Mouse (Mus musculus) hindbrain, embryonic 16.5 days (tissue): ENCODE measurements around the gene Sin3a. TPM values are rescaled to one million over a fixed set of nuclear protein-coding genes. Genes with fewer than 3 reads are reported as not detected.

ENCODE experiments used
- ATAC-seq: fragments of 200-750 bp; cut with Nextera tagmentation; 2 replicates; pipeline ENCODE4 v1.8.0; 2017; ENCODE audit warnings: moderate TSS enrichment, moderate library complexity
- H3K27ac ChIP-seq: fragments of 300-500 bp; sonication (generic); 2 replicates; pipeline ENCODE4 v1.5.1; 2014; ENCODE audit warnings: low read depth, mild to moderate bottlenecking, control low read depth, low read length, moderate library complexity
- H3K27me3 ChIP-seq: fragments of 300-500 bp; sonication (generic); replicated peaks from 2 replicates; pipeline ENCODE4 v1.6.1; 2014; ENCODE audit warnings: low read length; ENCODE audit not compliant: control insufficient read depth, insufficient read depth
- H3K36me3 ChIP-seq: fragments of 300-500 bp; sonication (generic); 2 replicates; pipeline ENCODE4 v1.6.1; 2014; ENCODE audit warnings: mild to moderate bottlenecking, low read length, moderate library complexity, mixed read lengths; ENCODE audit not compliant: control insufficient read depth, insufficient read depth
- H3K4me1 ChIP-seq: fragments of 300-500 bp; sonication (generic); 2 replicates; pipeline ENCODE4 v1.6.1; 2014; ENCODE audit warnings: low read depth, low read length; ENCODE audit not compliant: control insufficient read depth, insufficient read depth
- H3K4me2 ChIP-seq: fragments of 300-500 bp; sonication (generic); 2 replicates; pipeline ENCODE4 v1.6.1; 2014; ENCODE audit warnings: mild to moderate bottlenecking, low read length, control low read depth, moderate library complexity
- H3K4me3 ChIP-seq: fragments of 300-500 bp; sonication (generic); 2 replicates; pipeline ENCODE4 v1.5.1; 2014; ENCODE audit warnings: mild to moderate bottlenecking, low read length, control low read depth, moderate library complexity
- H3K9ac ChIP-seq: fragments of 300-500 bp; sonication (generic); 2 replicates; pipeline ENCODE4 v1.6.1; 2014; ENCODE audit warnings: low read depth, mild to moderate bottlenecking, control low read depth, low read length, moderate library complexity
- H3K9me3 ChIP-seq: fragments of 300-500 bp; sonication (generic); 2 replicates; pipeline ENCODE4 v1.6.1; 2014; ENCODE audit warnings: mild to moderate bottlenecking, low read length, moderate library complexity; ENCODE audit not compliant: control insufficient read depth
- WGBS: fragments of 180-500 bp; shearing (Covaris S2); extraction: QIAGEN DNeasy Blood & Tissue Kit; methylation state at CpG from one replicate; pipeline ENCODE4 v1.1.7; 2014; 5-methylcytosine and 5-hydroxymethylcytosine counted together
- polyA plus RNA-seq: library from polyadenylated mRNA; unstranded; fragments of >200 nt; fragmentation: Nextera tagmentation; extraction: Ambion mirVana; gene quantifications from 2 replicates; pipeline ENCODE4 v1.2.1, GENCODE M21; 2015

The Sin3a gene
- polyA plus RNA-seq, 1 experiment from 2014 or later: 19.6 TPM

- H3K4me1 ChIP-seq: peaks cover 31% of the 10 kb centered on the region
- H3K36me3 ChIP-seq: no peaks in the 10 kb centered on the region
- peak overlapping the region; percentile 51 for H3K9ac ChIP-seq
- peak overlapping the region; percentile 83 for H3K4me2 ChIP-seq
- WGBS: under 1% methylated on average over 15 of the region's 15 CpGs
- no peaks in the 10 kb centered on the region for H3K9me3 ChIP-seq
- peak overlapping the region; percentile 99 for H3K27ac ChIP-seq
- ATAC-seq: no peak
- peak overlapping the region; percentile 99 for H3K4me3 ChIP-seq
- no peaks in the 10 kb centered on the region for H3K27me3 ChIP-seq
Observed at GRCm38 (mm10) chr9:57073790-57074094, 1.9 kb downstream of the Sin3a start.

GRCm38 (mm10) chr9:57074171-57074821, 2.5 kb downstream of the Sin3a start:
- H3K9ac ChIP-seq: peak overlapping the region; percentile 51
- no peaks in the 10 kb centered on the region for H3K9me3 ChIP-seq
- no peaks in the 10 kb centered on the region for H3K36me3 ChIP-seq
- H3K4me3 ChIP-seq: peak overlapping the region; percentile 99
- 6% methylated on average over 21 of the region's 21 CpGs for WGBS
- H3K27ac ChIP-seq: peak overlapping the region; percentile 99
- H3K4me1 ChIP-seq: peaks cover 31% of the 10 kb centered on the region
- peak overlapping the region; percentile 83 for H3K4me2 ChIP-seq
- H3K27me3 ChIP-seq: no peaks in the 10 kb centered on the region
- no peak for ATAC-seq

GRCm38 (mm10) chr9:57074822-57075603, 3.2 kb downstream of the Sin3a start:
- ATAC-seq: no peak
- H3K27ac ChIP-seq: peak overlapping the region; percentile 83
- 6% methylated on average over 17 of the region's 17 CpGs for WGBS
- peak overlapping the region; percentile 83 for H3K4me2 ChIP-seq
- peak overlapping the region; percentile 53 for H3K9ac ChIP-seq
- H3K9me3 ChIP-seq: no peaks in the 10 kb centered on the region
- no peaks in the 10 kb centered on the region for H3K27me3 ChIP-seq
- peak overlapping the region; percentile 99 for H3K4me3 ChIP-seq
- no peaks in the 10 kb centered on the region for H3K36me3 ChIP-seq
- H3K4me1 ChIP-seq: peaks cover 31% of the 10 kb centered on the region

GRCm38 (mm10) chr9:57075681-57076381, 4.0 kb downstream of the Sin3a start:
- peak overlapping the region; percentile 90 for H3K4me2 ChIP-seq
- under 1% methylated on average over 41 of the region's 43 CpGs for WGBS
- H3K4me3 ChIP-seq: peak overlapping the region; percentile 99
- H3K9me3 ChIP-seq: no peaks in the 10 kb centered on the region
- H3K4me1 ChIP-seq: peaks cover 29% of the 10 kb centered on the region
- no peaks in the 10 kb centered on the region for H3K36me3 ChIP-seq
- peak overlapping the region; percentile 95 for H3K9ac ChIP-seq
- peak overlapping the region; percentile 99 for H3K27ac ChIP-seq
- no peaks in the 10 kb centered on the region for H3K27me3 ChIP-seq
- ATAC-seq: peak; percentile 91

GRCm38 (mm10) chr9:57076701-57077660, 5.1 kb downstream of the Sin3a start:
- Histone ChIP-seq H3K27ac (peak overlapping the region; percentile 99), H3K9ac (peak overlapping the region; percentile 95), H3K4me3 (peak overlapping the region; percentile 99), H3K4me2 (peak overlapping the region; percentile 90), H3K9me3 (no peaks in the 10 kb centered on the region), H3K27me3 (no peaks in the 10 kb centered on the region), H3K36me3 (no peaks in the 10 kb centered on the region), H3K4me1 (peaks cover 24% of the 10 kb centered on the region)
- ATAC-seq: peak; percentile 13
- under 1% methylated on average over 58 of the region's 72 CpGs for WGBS

- no peak overlapping the region for H3K9ac ChIP-seq
- no peak overlapping the region for H3K4me3 ChIP-seq
- no peaks in the 10 kb centered on the region for H3K9me3 ChIP-seq
- WGBS: 83% methylated on average over 3 of the region's 3 CpGs
- no peak overlapping the region for H3K4me2 ChIP-seq
- no peaks in the 10 kb centered on the region for H3K27me3 ChIP-seq
- no peak for ATAC-seq
- H3K27ac ChIP-seq: no peak overlapping the region
- H3K4me1 ChIP-seq: peaks cover 7% of the 10 kb centered on the region
- peaks cover 7% of the 10 kb centered on the region for H3K36me3 ChIP-seq
Observed at GRCm38 (mm10) chr9:57082236-57082635, 10.4 kb downstream of the Sin3a start.

GRCm38 (mm10) chr9:57117261-57117755, 45.5 kb downstream of the Sin3a start:
- no peak for ATAC-seq
- Histone ChIP-seq H3K4me3 (no peak overlapping the region), H3K4me1 (no peaks in the 10 kb centered on the region), H3K9ac (no peak overlapping the region), H3K9me3 (no peaks in the 10 kb centered on the region), H3K4me2 (no peak overlapping the region), H3K27me3 (no peaks in the 10 kb centered on the region), H3K27ac (no peak overlapping the region), H3K36me3 (peaks cover 41% of the 10 kb centered on the region)
- WGBS: 92% methylated on average over 13 of the region's 13 CpGs

GRCm38 (mm10) chr9:57129641-57130040, 57.8 kb downstream of the Sin3a start:
- Histone ChIP-seq H3K27ac (no peak overlapping the region), H3K4me2 (peak overlapping the region; percentile 54), H3K27me3 (no peaks in the 10 kb centered on the region), H3K4me3 (no peak overlapping the region), H3K4me1 (peaks cover 12% of the 10 kb centered on the region), H3K36me3 (peaks cover 18% of the 10 kb centered on the region), H3K9ac (no peak overlapping the region), H3K9me3 (no peaks in the 10 kb centered on the region)
- no peak for ATAC-seq
